Comparison of ENCODE assay signal across 31 mouse cellular contexts in the genomic region with DNA sequence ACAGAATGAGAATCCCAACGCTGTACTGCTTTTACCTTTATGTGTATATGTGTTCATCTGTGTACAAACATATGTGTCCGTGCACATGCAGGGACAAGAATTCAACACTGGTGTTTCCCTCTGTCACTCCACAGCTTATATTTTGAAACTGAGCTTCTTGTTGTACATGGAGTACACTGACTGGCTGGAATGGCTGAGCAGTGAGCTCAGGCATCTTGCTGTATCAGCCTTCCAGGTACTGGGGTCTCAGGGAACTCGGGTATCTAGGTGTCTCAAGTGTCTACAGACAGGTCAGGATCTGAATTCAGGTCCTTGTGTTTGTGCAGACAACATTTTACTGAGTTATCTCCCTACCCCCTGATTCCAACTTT.
DNase-seq lines count a peak whose midpoint lies in the region; ATAC-seq and TF ChIP-seq lines count a peak whose summit lies in the region.
"Had no signal": no experiment of that assay in that cellular context is flagged by ENCODE, and none has a peak within 500 bp of the region (broad histone marks: within the 10 kb centered on the region; RNA-seq: fewer than 3 reads in every experiment).

No protein-coding gene starts in this region.

- no peaks in the 10 kb centered on the region for H3K27me3 ChIP-seq in forebrain, postnatal 0 days (ENCODE audit: insufficient read depth, low read length)
- H3K27me3 ChIP-seq in forebrain, embryonic 11.5 days (ENCODE audit: control insufficient read depth, insufficient read depth, low read length) = no peaks in the 10 kb centered on the region
- H3K27me3 ChIP-seq in kidney, embryonic 15.5 days = no peaks in the 10 kb centered on the region
- no peaks in the 10 kb centered on the region for H3K27me3 ChIP-seq in lung, embryonic 16.5 days (ENCODE audit: control insufficient read depth, insufficient read depth, low read depth, low read length)
- H3K27me3 ChIP-seq: heart, embryonic 13.5 days; hindbrain, embryonic 13.5 days; liver, embryonic 15.5 days; megakaryocyte, embryonic 14.5 days; neural tube, embryonic 12.5 days had no signal

- H3K4me2 ChIP-seq in forebrain, postnatal 0 days (ENCODE audit: low read depth) = no peak overlapping the region
- H3K4me2 ChIP-seq in forebrain, embryonic 11.5 days (ENCODE audit: low read depth, low read length, severe bottlenecking) = no peak overlapping the region
- no peak overlapping the region for H3K4me2 ChIP-seq in kidney, embryonic 15.5 days
- H3K4me2 ChIP-seq in lung, embryonic 16.5 days (ENCODE audit: low read depth, low read length) = no peak overlapping the region
- H3K4me2 ChIP-seq: heart, embryonic 13.5 days; hindbrain, embryonic 13.5 days; liver, embryonic 15.5 days; neural tube, embryonic 12.5 days had no signal

- no peaks in the 10 kb centered on the region for H3K36me3 ChIP-seq in forebrain, postnatal 0 days (ENCODE audit: insufficient read depth)
- H3K36me3 ChIP-seq in forebrain, embryonic 11.5 days (ENCODE audit: control insufficient read depth, insufficient read depth, low read length) = no peaks in the 10 kb centered on the region
- no peaks in the 10 kb centered on the region for H3K36me3 ChIP-seq in kidney, embryonic 15.5 days
- no peaks in the 10 kb centered on the region for H3K36me3 ChIP-seq in lung, embryonic 16.5 days (ENCODE audit: control insufficient read depth, insufficient read depth, low read length)
- H3K36me3 ChIP-seq: forebrain, embryonic 10.5 days; heart, embryonic 13.5 days; hindbrain, embryonic 13.5 days; liver, embryonic 15.5 days; neural tube, embryonic 12.5 days had no signal

- no peaks in the 10 kb centered on the region for H3K4me1 ChIP-seq in forebrain, postnatal 0 days (ENCODE audit: insufficient read depth)
- H3K4me1 ChIP-seq in forebrain, embryonic 11.5 days (replicated peaks; ENCODE audit: control insufficient read depth, insufficient read depth, low read length) = no peaks in the 10 kb centered on the region
- H3K4me1 ChIP-seq in kidney, embryonic 15.5 days = 0 out of 2 replicates have a peak, but pooled peaks cover 2% of the 10 kb centered on the region
- peaks cover 14% of the 10 kb centered on the region for H3K4me1 ChIP-seq in lung, embryonic 16.5 days (replicated peaks; ENCODE audit: control insufficient read depth, insufficient read depth, low read length)
- H3K4me1 ChIP-seq: hindbrain, embryonic 13.5 days; liver, embryonic 15.5 days; neural tube, embryonic 12.5 days had no signal

- DNase-seq in forebrain, postnatal 0 days = peak; percentile 7
- DNase-seq in forebrain, embryonic 11.5 days (ENCODE audit: low spot score) = no peak
- DNase-seq in kidney, postnatal 4 days = no peak
- no peak for DNase-seq in lung, postnatal 14 days
- peak; percentile 6 for DNase-seq in brain, embryonic 14.5 days (ENCODE audit: low read depth)
- no peak for DNase-seq in left cerebral cortex, postnatal 14 days (ENCODE audit: low spot score in 2 of 2)
- DNase-seq: adrenal gland, adult 8-10 months; cerebellum, adult 18-20 months; cerebellum, postnatal 14 days; gastrocnemius, postnatal 25 days; heart, adult 2 months; heart, postnatal 14 days; kidney, adult 18-20 months; kidney, postnatal 25 days; layer of hippocampus, adult 9-11 months; liver; lung, postnatal 36 days; retina, postnatal 1 day; right cerebral cortex, postnatal 25 days; spleen, adult 18-20 months; thymus, adult 18-20 months; thymus, postnatal 4 days had no signal

- H3K9ac ChIP-seq in forebrain, postnatal 0 days = no peak overlapping the region
- no peak overlapping the region for H3K9ac ChIP-seq in forebrain, embryonic 11.5 days (ENCODE audit: low read length)
- H3K9ac ChIP-seq in kidney, embryonic 15.5 days = no peak overlapping the region
- no peak overlapping the region for H3K9ac ChIP-seq in lung, embryonic 16.5 days (ENCODE audit: low read length)
- H3K9ac ChIP-seq: heart, embryonic 13.5 days; hindbrain, embryonic 13.5 days; liver, embryonic 15.5 days; neural tube, embryonic 12.5 days had no signal

- intact Hi-C loops in left cerebral cortex, postnatal 14 days (cut with DNase I) = no loop called here

- WGBS in forebrain, postnatal 0 days = 78% methylated on average over 3 of the region's 3 CpGs
- 89% methylated on average over 3 of the region's 3 CpGs for WGBS in forebrain, embryonic 11.5 days
- 62% methylated on average over 3 of the region's 3 CpGs for WGBS in kidney, embryonic 15.5 days
- WGBS in lung, embryonic 16.5 days = 43% methylated on average over 3 of the region's 3 CpGs

- no peak for TF ChIP-seq CTCF in forebrain, postnatal 0 days (IDR thresholded peaks at IDR 0.05; ENCODE audit: low read depth)
- TF ChIP-seq CTCF in brain, embryonic 14.5 days (IDR thresholded peaks at IDR 0.05; ENCODE audit: borderline replicate concordance, extremely low read depth, insufficient read depth, insufficient read length) = no peak

- ATAC-seq in forebrain, postnatal 0 days = no peak
- no peak for ATAC-seq in forebrain, embryonic 11.5 days (replicated peaks; ENCODE audit: low FRiP score)
- ATAC-seq in kidney, embryonic 15.5 days (replicated peaks; ENCODE audit: low FRiP score) = no peak
- peak; percentile 72 for ATAC-seq in lung, embryonic 16.5 days (ENCODE audit: low read depth)
- ATAC-seq: activated CD4-positive, CD25-positive, alpha-beta regulatory T cell, adult 4 months had no signal

- no peak overlapping the region for H3K27ac ChIP-seq in forebrain, postnatal 0 days (ENCODE audit: low read depth, low read length)
- H3K27ac ChIP-seq in forebrain, embryonic 11.5 days (ENCODE audit: low read depth, low read length) = no peak overlapping the region
- peak overlapping the region; percentile 5; the same call in 1 of the 2 replicates for H3K27ac ChIP-seq in kidney, embryonic 15.5 days
- peak overlapping the region; percentile 77 for H3K27ac ChIP-seq in lung, embryonic 16.5 days (ENCODE audit: low read length)
- H3K27ac ChIP-seq: forebrain, embryonic 10.5 days; heart, adult 2 months; heart, embryonic 13.5 days; hindbrain, embryonic 13.5 days; liver, embryonic 15.5 days; neural tube, embryonic 12.5 days had no signal

- TF ChIP-seq POLR2A in brain, embryonic 14.5 days (IDR thresholded peaks at IDR 0.05; ENCODE audit: borderline replicate concordance, extremely low read depth, insufficient read depth, insufficient read length, poor library complexity, severe bottlenecking) = no peak

- H3K4me3 ChIP-seq in forebrain, postnatal 0 days (ENCODE audit: low read depth, low read length) = no peak overlapping the region
- no peak overlapping the region for H3K4me3 ChIP-seq in forebrain, embryonic 11.5 days (ENCODE audit: low read depth, low read length)
- H3K4me3 ChIP-seq in kidney, embryonic 15.5 days (replicated peaks) = no peak overlapping the region
- no peak overlapping the region for H3K4me3 ChIP-seq in lung, embryonic 16.5 days (ENCODE audit: low read length)
- H3K4me3 ChIP-seq: forebrain, embryonic 10.5 days; heart, adult 2 months; heart, embryonic 13.5 days; hindbrain, embryonic 13.5 days; liver, embryonic 15.5 days; megakaryocyte, embryonic 14.5 days; neural tube, embryonic 12.5 days had no signal

- H3K9me3 ChIP-seq in forebrain, postnatal 0 days (ENCODE audit: low read length) = no peaks in the 10 kb centered on the region
- H3K9me3 ChIP-seq in forebrain, embryonic 11.5 days (ENCODE audit: control insufficient read depth, low read length) = no peaks in the 10 kb centered on the region
- H3K9me3 ChIP-seq in kidney, embryonic 15.5 days (replicated peaks) = no peaks in the 10 kb centered on the region
- no peaks in the 10 kb centered on the region for H3K9me3 ChIP-seq in lung, embryonic 16.5 days (ENCODE audit: control insufficient read depth, low read length)
- H3K9me3 ChIP-seq: forebrain, embryonic 10.5 days; heart, embryonic 13.5 days; hindbrain, embryonic 13.5 days; liver, embryonic 15.5 days; megakaryocyte, embryonic 14.5 days; neural tube, embryonic 12.5 days had no signal

Comparison
In these comparisons a context has a peak if more than half of its experiments do, and no peak if none do; other contexts are left out.
1. DNase-seq: peak in forebrain, postnatal 0 days (single experiment) and brain, embryonic 14.5 days (single experiment); none in forebrain, embryonic 11.5 days (single experiment), kidney, postnatal 4 days (0 of 2), lung, postnatal 14 days (single experiment) and left cerebral cortex, postnatal 14 days (0 of 2).
2. H3K27ac ChIP-seq: peak in kidney, embryonic 15.5 days (single experiment) and lung, embryonic 16.5 days (single experiment); none in forebrain, postnatal 0 days (single experiment) and forebrain, embryonic 11.5 days (single experiment).